Mouse (Mus musculus): ENCODE data around the gene 2310030G06Rik. TPM values are rescaled to one million over a fixed set of nuclear protein-coding genes. Genes with fewer than 3 reads are reported as not detected.

The 2310030G06Rik gene
- polyA plus RNA-seq, 1 experiment from 2014 or later = 0.79 TPM

DNA sequence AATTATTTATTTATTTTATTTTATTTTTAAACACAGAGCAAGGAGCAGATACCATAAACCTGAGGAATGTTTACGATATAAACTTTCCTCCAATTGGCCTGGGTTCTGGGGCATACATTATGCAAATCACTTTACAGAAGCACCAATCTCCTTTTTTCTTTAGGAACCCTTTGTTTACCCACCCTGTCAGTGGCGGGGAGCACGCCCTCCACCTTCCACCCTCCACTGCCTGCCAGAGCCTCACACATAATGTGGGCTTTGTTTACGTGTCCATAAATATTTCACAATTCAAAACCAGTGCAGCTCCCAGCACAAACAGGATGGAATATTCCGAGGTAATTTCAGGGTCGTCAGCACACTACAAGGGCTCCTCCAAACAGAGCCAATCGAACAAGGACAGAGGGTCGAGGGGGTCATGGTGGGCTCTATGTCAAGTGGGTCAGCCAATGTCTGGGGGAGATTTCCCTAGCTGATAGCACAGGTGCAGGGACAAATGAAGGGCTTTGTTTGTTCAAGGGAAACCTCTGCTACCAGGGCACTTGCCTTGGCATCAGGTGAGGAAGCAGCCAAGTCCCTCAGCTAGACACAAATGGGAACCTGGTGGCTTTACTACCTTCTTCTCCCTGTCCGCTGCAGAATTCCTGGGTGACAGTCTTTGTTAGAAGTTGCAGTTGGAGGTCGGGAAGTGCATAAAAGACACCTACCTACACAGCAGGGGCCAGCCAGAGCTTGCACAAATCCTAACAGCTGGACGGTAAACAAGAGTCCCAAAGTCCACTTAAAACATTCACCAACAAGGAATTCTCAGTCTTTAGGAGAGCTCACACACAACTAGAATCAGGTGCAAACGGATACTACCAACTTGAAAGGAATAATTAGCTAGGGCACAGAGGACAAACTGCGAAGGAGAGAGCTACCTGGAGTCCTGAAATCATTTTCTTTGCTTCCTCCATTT lies 53.4 kb downstream of the 2310030G06Rik start:
- no peak overlapping the region for H3K4me3 ChIP-seq (ENCODE audit: low read depth, low read length)
- no peaks in the 10 kb centered on the region for H3K9me3 ChIP-seq (ENCODE audit: control insufficient read depth, low read length)
- no peaks in the 10 kb centered on the region for H3K36me3 ChIP-seq (ENCODE audit: control insufficient read depth, insufficient read depth, low read length)
- H3K27ac ChIP-seq (ENCODE audit: low read depth, low read length) = no peak overlapping the region
- ATAC-seq (replicated peaks; ENCODE audit: low FRiP score) = peak; percentile 45
- no peak for DNase-seq (ENCODE audit: low spot score)
- WGBS = 19% methylated on average over 13 of the region's 13 CpGs
- H3K4me1 ChIP-seq (replicated peaks; ENCODE audit: control insufficient read depth, insufficient read depth, low read length) = peaks cover 9% of the 10 kb centered on the region
- peak overlapping the region; percentile 15; the same call in 1 of the 2 replicates for H3K4me2 ChIP-seq (ENCODE audit: low read depth, low read length, severe bottlenecking)
- no peak overlapping the region for H3K9ac ChIP-seq (ENCODE audit: low read length)
- no peaks in the 10 kb centered on the region for H3K27me3 ChIP-seq (ENCODE audit: control insufficient read depth, insufficient read depth, low read length)

Other genes with a start within 250 kb of the 2310030G06Rik start
- 77.5 and 93.5 TPM in 2 replicates for gene Pts, start 217.8 kb downstream of the 2310030G06Rik start, polyA plus RNA-seq (2014; fragmentation: Nextera tagmentation; extraction: Ambion mirVana)
- 9.6 and 10.3 TPM in 2 replicates for gene Il18, start 191.7 kb downstream of the 2310030G06Rik start, polyA plus RNA-seq (2014; fragmentation: Nextera tagmentation; extraction: Ambion mirVana)
- 0.33 and 0.63 TPM in 2 replicates for gene Bco2, start 191.4 kb downstream of the 2310030G06Rik start, polyA plus RNA-seq (2014; fragmentation: Nextera tagmentation; extraction: Ambion mirVana)
- gene Tex12, start 185.2 kb downstream of the 2310030G06Rik start, polyA plus RNA-seq (2014; fragmentation: Nextera tagmentation; extraction: Ambion mirVana) = 0.28 TPM in 1 of 2 replicates, not detected in the other
- 257 and 262 TPM in 2 replicates for gene Sdhd, start 142.7 kb downstream of the 2310030G06Rik start, polyA plus RNA-seq (2014; fragmentation: Nextera tagmentation; extraction: Ambion mirVana)
- gene Timm8b, start 142.6 kb downstream of the 2310030G06Rik start, polyA plus RNA-seq (2014; fragmentation: Nextera tagmentation; extraction: Ambion mirVana) = 318 and 323 TPM in 2 replicates
- gene Pih1d2, start 129.2 kb downstream of the 2310030G06Rik start, polyA plus RNA-seq (2014; fragmentation: Nextera tagmentation; extraction: Ambion mirVana) = 7.2 and 8.6 TPM in 2 replicates
- 23.3 and 24.3 TPM in 2 replicates for gene Nkapd1, start 129.1 kb downstream of the 2310030G06Rik start, polyA plus RNA-seq (2014; fragmentation: Nextera tagmentation; extraction: Ambion mirVana)
- gene Dlat, start 86.8 kb downstream of the 2310030G06Rik start, polyA plus RNA-seq (2014; fragmentation: Nextera tagmentation; extraction: Ambion mirVana) = 53.2 and 57.7 TPM in 2 replicates
- 18.1 and 19.5 TPM in 2 replicates for gene Dixdc1, start 7.0 kb downstream of the 2310030G06Rik start, polyA plus RNA-seq (2014; fragmentation: Nextera tagmentation; extraction: Ambion mirVana)
- 5.5 and 6.0 TPM in 2 replicates for gene Cryab, start 4.8 kb upstream of the 2310030G06Rik start, polyA plus RNA-seq (2014; fragmentation: Nextera tagmentation; extraction: Ambion mirVana)
- 0.73 TPM in 1 of 2 replicates, not detected in the other for gene Hspb2, start 5.8 kb upstream of the 2310030G06Rik start, polyA plus RNA-seq (2014; fragmentation: Nextera tagmentation; extraction: Ambion mirVana)
- gene Fdxacb1, start 21.7 kb upstream of the 2310030G06Rik start, polyA plus RNA-seq (2014; fragmentation: Nextera tagmentation; extraction: Ambion mirVana) = 12.6 and 14.0 TPM in 2 replicates
- gene Alg9, start 28.5 kb upstream of the 2310030G06Rik start, polyA plus RNA-seq (2014; fragmentation: Nextera tagmentation; extraction: Ambion mirVana) = 33.4 and 40.3 TPM in 2 replicates
- gene 1110032A03Rik, start 29.0 kb upstream of the 2310030G06Rik start, polyA plus RNA-seq (2014; fragmentation: Nextera tagmentation; extraction: Ambion mirVana) = 28.7 and 31.2 TPM in 2 replicates
- 125 and 132 TPM in 2 replicates for gene Ppp2r1b, start 98.8 kb upstream of the 2310030G06Rik start, polyA plus RNA-seq (2014; fragmentation: Nextera tagmentation; extraction: Ambion mirVana)